Mouse (Mus musculus) erythroblast, embryonic 14.5 days (primary cell): ENCODE results near the gene Hoxa13. TPM values are rescaled to one million over a fixed set of nuclear protein-coding genes. Genes with fewer than 3 reads are reported as not detected.

Experiments
- H3K27me3 ChIP-seq: 2 replicates; pipeline ENCODE4 v1.6.1; 2012; ENCODE audit warnings: inconsistent platforms; ENCODE audit not compliant: control insufficient read depth
- H3K36me3 ChIP-seq: 2 replicates; pipeline ENCODE4 v1.6.1; 2012; ENCODE audit warnings: mild to moderate bottlenecking, inconsistent platforms; ENCODE audit not compliant: control insufficient read depth
- H3K4me1 ChIP-seq: 2 replicates; pipeline ENCODE4 v1.6.1; 2012; ENCODE audit warnings: inconsistent platforms; ENCODE audit not compliant: control insufficient read depth
- H3K4me3 ChIP-seq: replicated peaks from 2 replicates; pipeline ENCODE3; 2012; ENCODE audit warnings: moderate library complexity, mild to moderate bottlenecking, inconsistent platforms
- H3K9me3 ChIP-seq: 2 replicates; pipeline ENCODE4 v1.6.1; 2012; ENCODE audit warnings: low read length, inconsistent platforms, mixed read lengths; ENCODE audit not compliant: control insufficient read depth
- GATA1 ChIP-seq: IDR thresholded peaks from 2 replicates; pipeline ENCODE4 v1.6.1; 2012; ENCODE audit warnings: low read length, inconsistent platforms, mixed read lengths
- TAL1 ChIP-seq: IDR thresholded peaks from 3 replicates; pipeline ENCODE4 v1.6.1; 2012; ENCODE audit warnings: low read length, inconsistent platforms, mixed read lengths
- polyA plus RNA-seq: library from polyadenylated mRNA; stranded (reverse); fragments of >175 nt; gene quantifications from 2 replicates; pipeline ENCODE4 v1.2.3, GENCODE M21; 2012

The Hoxa13 gene
- polyA plus RNA-seq, 1 experiment, result not detected

- H3K36me3 ChIP-seq, result no peaks in the 10 kb centered on the region
- peaks cover 100% of the 10 kb centered on the region for H3K27me3 ChIP-seq
- no peak overlapping the region for H3K4me3 ChIP-seq
- H3K9me3 ChIP-seq, result peaks cover 3% of the 10 kb centered on the region; the same call in 1 of the 2 replicates
- TF ChIP-seq TAL1 (no peak), GATA1 (no peak)
- H3K4me1 ChIP-seq, result peaks cover 3% of the 10 kb centered on the region
Measured at GRCm38 (mm10) chr6:52216691-52217458, 43.8 kb downstream of the Hoxa13 start.

DNA sequence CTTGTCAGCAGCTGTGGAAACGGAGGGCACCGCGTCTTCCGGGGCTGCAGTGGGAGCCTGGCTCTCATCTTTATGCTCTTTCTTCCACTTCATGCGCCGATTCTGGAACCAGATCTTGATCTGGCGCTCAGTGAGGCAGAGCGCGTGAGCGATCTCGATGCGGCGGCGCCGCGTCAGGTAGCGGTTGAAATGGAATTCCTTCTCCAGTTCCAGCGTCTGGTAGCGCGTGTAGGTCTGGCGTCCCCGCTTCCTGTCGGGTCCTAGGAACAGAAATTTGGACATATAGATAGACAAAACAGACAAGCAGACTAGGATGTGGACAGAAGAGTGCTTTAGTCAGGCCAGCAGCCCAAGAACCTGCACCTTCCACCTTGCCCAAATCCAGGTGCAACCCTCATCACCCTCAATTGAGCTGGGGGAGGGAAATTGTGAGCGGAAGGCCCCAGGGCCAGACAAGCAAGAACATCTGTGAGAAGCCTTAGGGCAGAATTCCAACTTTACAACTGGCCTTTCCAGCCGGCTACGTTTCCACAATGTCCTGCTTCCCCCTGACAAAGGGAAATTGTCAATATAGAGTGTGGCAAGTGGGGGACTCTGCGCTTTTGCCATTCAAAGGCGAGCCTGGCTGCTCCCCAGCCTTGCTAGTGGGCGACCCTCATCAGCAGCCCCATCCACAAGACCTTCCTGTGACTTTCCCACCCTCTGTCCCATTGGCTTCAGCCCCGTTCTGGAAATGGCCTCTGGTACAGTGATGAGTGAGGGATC is 44.7 kb downstream of the Hoxa13 start:
- no peaks in the 10 kb centered on the region; the same call in 1 of the 2 replicates for H3K9me3 ChIP-seq
- H3K4me3 ChIP-seq, result no peak overlapping the region
- H3K27me3 ChIP-seq, result peaks cover 100% of the 10 kb centered on the region
- no peak for TF ChIP-seq TAL1
- TF ChIP-seq GATA1, result no peak
- H3K36me3 ChIP-seq, result no peaks in the 10 kb centered on the region
- no peaks in the 10 kb centered on the region for H3K4me1 ChIP-seq

DNA sequence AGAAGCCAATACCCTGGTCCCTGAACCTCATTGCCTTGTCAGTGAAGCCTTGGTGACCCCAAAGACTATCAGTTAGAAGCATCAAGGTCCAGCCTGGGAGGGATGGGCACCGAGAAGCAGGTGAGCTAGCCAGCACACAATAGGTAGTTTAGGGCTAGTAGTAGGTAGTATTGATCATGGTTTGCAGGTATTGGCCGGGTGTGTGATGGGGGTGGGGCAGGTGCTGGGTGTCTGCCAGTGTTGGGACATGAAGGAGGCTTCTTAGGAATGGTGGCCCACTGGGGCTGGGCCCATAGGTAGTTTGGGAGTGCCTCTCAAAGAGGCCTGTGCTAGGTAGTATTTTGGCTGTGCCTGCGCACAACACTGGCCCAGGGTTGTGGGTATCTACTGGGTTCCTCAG is 45.6 kb downstream of the Hoxa13 start:
- H3K9me3 ChIP-seq, result no peaks in the 10 kb centered on the region; the same call in 1 of the 2 replicates
- no peaks in the 10 kb centered on the region for H3K36me3 ChIP-seq
- H3K27me3 ChIP-seq, result peaks cover 100% of the 10 kb centered on the region
- no peaks in the 10 kb centered on the region for H3K4me1 ChIP-seq
- TF ChIP-seq TAL1, result no peak
- TF ChIP-seq GATA1, result no peak
- no peak overlapping the region for H3K4me3 ChIP-seq

- Histone ChIP-seq H3K4me3 (no peak overlapping the region), H3K4me1 (no peaks in the 10 kb centered on the region), H3K36me3 (no peaks in the 10 kb centered on the region), H3K9me3 (no peaks in the 10 kb centered on the region; the same call in 1 of the 2 replicates), H3K27me3 (peaks cover 100% of the 10 kb centered on the region)
- TF ChIP-seq GATA1 (no peak), TAL1 (no peak)
Measured at GRCm38 (mm10) chr6:52214271-52214670, 46.4 kb downstream of the Hoxa13 start.

- Histone ChIP-seq H3K36me3 (no peaks in the 10 kb centered on the region), H3K4me3 (no peak within 1 kb of the TSS), H3K9me3 (no peaks in the 10 kb centered on the region; the same call in 1 of the 2 replicates), H3K4me1 (no peaks in the 10 kb centered on the region), H3K27me3 (peaks cover 100% of the 10 kb centered on the region)
- TF ChIP-seq TAL1 (no peak), GATA1 (no peak)
Measured at GRCm38 (mm10) chr6:52213119-52213986, 47.3 kb downstream of the Hoxa13 start, which contains the start of the genes Hoxa3 and Gm28308. Gene Hoxa3, minus strand, starts transcription at chr6:52213336. Gene Gm28308, minus strand, starts transcription at chr6:52213339.

DNA sequence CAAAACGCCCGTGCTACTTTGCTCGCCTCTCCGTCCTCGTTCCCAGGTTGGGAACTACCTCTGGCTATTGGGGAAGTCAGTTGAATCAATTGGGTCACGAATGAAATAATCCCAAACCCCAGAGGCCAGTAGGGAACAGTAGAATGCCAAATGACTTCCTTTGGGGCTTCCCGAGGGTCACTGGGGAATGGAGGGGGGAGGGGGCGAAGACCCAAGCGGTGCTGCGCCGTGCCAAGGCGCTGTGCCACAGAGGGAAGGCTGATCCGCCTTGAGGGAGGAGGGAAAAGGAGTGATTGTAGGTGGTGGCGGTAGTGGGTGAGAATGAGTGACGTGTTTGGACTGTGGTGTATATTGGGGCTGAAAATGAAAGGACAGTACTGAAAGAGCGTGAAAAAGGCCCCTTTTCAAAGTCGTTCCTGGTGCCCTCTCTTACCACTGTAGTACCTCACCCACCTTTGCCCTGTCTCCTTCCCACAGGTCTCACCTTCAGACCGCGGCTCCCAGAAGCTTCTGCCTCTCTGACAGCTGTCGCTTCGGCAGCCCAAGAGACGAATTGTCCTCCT is 48.0 kb downstream of the Hoxa13 start:
- Histone ChIP-seq H3K27me3 (peaks cover 100% of the 10 kb centered on the region), H3K4me3 (no peak overlapping the region), H3K9me3 (no peaks in the 10 kb centered on the region; the same call in 1 of the 2 replicates), H3K4me1 (no peaks in the 10 kb centered on the region), H3K36me3 (no peaks in the 10 kb centered on the region)
- TF ChIP-seq TAL1, result no peak
- TF ChIP-seq GATA1, result no peak

- no peak overlapping the region for H3K4me3 ChIP-seq
- TF ChIP-seq TAL1 (no peak), GATA1 (no peak)
- H3K27me3 ChIP-seq, result peaks cover 100% of the 10 kb centered on the region
- no peaks in the 10 kb centered on the region for H3K36me3 ChIP-seq
- H3K9me3 ChIP-seq, result no peaks in the 10 kb centered on the region; the same call in 1 of the 2 replicates
- H3K4me1 ChIP-seq, result no peaks in the 10 kb centered on the region
Measured at GRCm38 (mm10) chr6:52211961-52212360, 48.7 kb downstream of the Hoxa13 start.

DNA sequence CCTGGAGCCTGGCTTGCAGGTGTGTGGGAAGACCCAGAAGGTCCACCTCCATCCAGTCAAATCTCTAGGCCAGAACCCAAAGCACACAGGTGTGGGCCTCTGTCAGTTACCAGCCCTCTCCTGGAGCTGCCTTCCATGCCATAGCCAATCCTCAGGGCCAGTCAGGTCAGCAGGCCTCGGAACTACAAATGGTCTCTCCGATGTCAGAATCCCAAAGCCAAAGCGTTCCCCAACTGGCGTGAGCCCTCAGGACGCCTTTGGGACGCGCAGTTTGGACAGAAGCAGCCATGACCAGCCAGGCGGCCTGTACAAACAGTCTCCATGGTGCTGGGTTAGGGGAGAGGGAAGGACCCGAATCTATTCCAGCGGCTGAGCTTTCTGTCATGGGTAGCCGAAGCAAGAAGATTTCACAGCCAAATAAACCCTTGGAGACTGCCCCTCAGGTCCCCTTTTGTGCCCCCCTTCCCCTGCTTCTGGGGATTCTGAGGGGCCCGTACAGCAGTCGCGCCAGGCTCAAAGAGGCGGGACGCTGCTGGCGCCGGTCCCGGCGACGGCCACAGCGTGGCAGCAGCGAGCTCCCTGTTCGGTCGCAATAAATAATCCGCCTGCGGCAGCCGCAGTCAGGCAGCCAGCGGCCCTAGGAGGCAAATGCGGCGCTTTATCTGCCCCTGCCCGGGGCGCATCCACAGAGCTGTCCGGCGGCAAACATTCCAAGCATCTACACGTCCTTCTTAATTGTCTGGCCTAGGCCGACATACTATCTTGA is 49.3 kb downstream of the Hoxa13 start:
- no peak for TF ChIP-seq GATA1
- TF ChIP-seq TAL1, result no peak
- Histone ChIP-seq H3K4me3 (no peak overlapping the region), H3K9me3 (no peaks in the 10 kb centered on the region; the same call in 1 of the 2 replicates), H3K4me1 (no peaks in the 10 kb centered on the region), H3K27me3 (peaks cover 100% of the 10 kb centered on the region), H3K36me3 (no peaks in the 10 kb centered on the region)
